Mouse (Mus musculus) myocyte (in vitro differentiated cells): ENCODE results near the gene Elovl6. TPM values are rescaled to one million over a fixed set of nuclear protein-coding genes. Genes with fewer than 3 reads are reported as not detected.

ENCODE experiments used
- H3K27me3 ChIP-seq: one replicate; pipeline ENCODE4 v1.6.1; 2011; ENCODE audit not compliant: control insufficient read depth, insufficient read depth, insufficient read length
- H3K36me3 ChIP-seq: one replicate; pipeline ENCODE4 v1.6.1; 2011; ENCODE audit not compliant: control insufficient read depth, insufficient read depth
- H3K4me2 ChIP-seq: one replicate; pipeline ENCODE4 v1.6.1; 2011; ENCODE audit warnings: low read depth, control low read depth
- H3K4me3 ChIP-seq: one replicate; pipeline ENCODE4 v1.5.1; 2011; ENCODE audit warnings: mild to moderate bottlenecking, control low read depth, moderate library complexity
- H3K79me2 ChIP-seq: one replicate; pipeline ENCODE4 v1.6.1; 2011; ENCODE audit not compliant: control insufficient read depth, insufficient read depth
- H3ac ChIP-seq: one replicate; pipeline ENCODE4 v1.6.1; 2011; ENCODE audit not compliant: control insufficient read depth, insufficient read length
- E2F4 ChIP-seq: IDR thresholded peaks from one replicate; pipeline ENCODE4 v1.6.1; 2011; ENCODE audit warnings: mild to moderate bottlenecking, control low read depth, moderate library complexity; ENCODE audit not compliant: insufficient read depth
- REST ChIP-seq: IDR thresholded peaks from one replicate; pipeline ENCODE4 v1.6.1; 2011; ENCODE audit warnings: mild to moderate bottlenecking, control low read depth, moderate library complexity; ENCODE audit not compliant: insufficient read depth, insufficient read length
- TCF3 ChIP-seq: IDR thresholded peaks from one replicate; pipeline ENCODE4 v1.6.1; 2011; ENCODE audit warnings: low read depth, control low read depth; ENCODE audit not compliant: insufficient read length
- USF1 ChIP-seq: IDR thresholded peaks from one replicate; pipeline ENCODE4 v1.6.1; 2011; ENCODE audit warnings: low read depth, mild to moderate bottlenecking, control low read depth, moderate library complexity
- polyA plus RNA-seq: library from polyadenylated mRNA; unstranded; fragments of >200 nt; fragmentation: generic; extraction: Trizol; gene quantifications from one replicate; pipeline ENCODE4 v1.2.1, GENCODE M21; 2012; ENCODE audit warnings: missing spikeins

Gene Elovl6
- polyA plus RNA-seq, 1 experiment: 6.8 TPM

DNA sequence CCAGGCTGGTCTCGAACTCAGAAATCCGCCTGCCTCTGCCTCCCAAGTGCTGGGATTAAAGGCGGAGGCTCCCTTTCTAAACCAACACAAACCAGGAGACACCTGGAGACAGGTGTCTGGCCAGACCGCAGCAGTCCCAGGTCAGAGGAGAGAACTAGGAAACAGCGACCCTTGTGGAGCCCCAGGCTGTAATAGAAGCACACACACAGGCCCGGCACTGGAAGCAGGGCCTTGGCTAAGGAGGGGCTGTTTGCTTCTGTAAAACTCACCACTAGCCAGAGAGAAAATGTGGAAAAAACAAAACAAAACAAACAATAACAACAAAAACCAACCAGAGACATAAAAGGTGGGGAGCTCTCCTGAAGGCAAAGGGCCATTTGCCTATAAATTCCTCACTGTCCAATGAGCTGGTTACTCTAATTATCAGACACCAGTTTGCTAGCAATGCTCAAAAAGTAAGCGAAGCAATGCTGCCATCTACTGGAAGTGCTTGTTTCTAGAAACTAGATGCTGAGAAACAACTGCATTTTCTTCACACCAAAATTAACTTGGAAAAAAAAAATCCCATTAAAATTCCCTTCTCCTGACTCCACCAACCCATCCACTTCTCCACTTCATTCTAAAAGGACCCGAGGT, 154.7 kb downstream of the Elovl6 start:
- no peaks in the 10 kb centered on the region for H3K79me2 ChIP-seq
- H3K4me3 ChIP-seq: no peak overlapping the region
- H3ac ChIP-seq: no peak overlapping the region
- no peaks in the 10 kb centered on the region for H3K27me3 ChIP-seq
- H3K36me3 ChIP-seq: no peaks in the 10 kb centered on the region
- TF ChIP-seq TCF3: no peak
- no peak for TF ChIP-seq E2F4
- no peak overlapping the region for H3K4me2 ChIP-seq

DNA sequence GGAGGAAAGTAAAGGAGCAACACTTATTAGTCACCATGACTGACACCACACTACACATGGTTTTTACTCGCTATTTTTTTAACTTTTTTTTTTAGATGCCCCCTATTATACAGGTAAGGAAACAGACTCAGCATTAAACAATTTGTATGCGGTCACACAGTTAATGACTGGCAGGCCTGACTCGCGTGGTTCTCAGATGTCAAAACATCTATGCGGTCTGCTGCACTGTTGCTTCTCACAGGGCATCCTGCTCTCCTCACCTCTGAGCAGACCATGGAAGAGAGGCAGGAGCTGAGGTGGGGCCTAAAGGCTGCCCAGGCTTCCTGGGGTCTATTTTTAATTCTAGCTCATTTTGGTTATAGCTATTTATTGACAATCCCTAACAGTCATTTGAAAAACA, 155.3 kb downstream of the Elovl6 start:
- Histone ChIP-seq H3K27me3 (no peaks in the 10 kb centered on the region), H3K36me3 (no peaks in the 10 kb centered on the region), H3K4me2 (no peak overlapping the region), H3K79me2 (no peaks in the 10 kb centered on the region), H3K4me3 (no peak overlapping the region), H3ac (no peak overlapping the region)
- TF ChIP-seq USF1: no peak
- TF ChIP-seq REST: no peak

Other genes starting within 250 kb of the Elovl6 start
- 0.10 TPM for gene Enpep, start 199.6 kb upstream of the Elovl6 start, polyA plus RNA-seq
- 0.38 TPM for gene Egf, start 223.0 kb downstream of the Elovl6 start, polyA plus RNA-seq